Mouse (Mus musculus): ENCODE measurements around the gene Kntc1.

Kntc1 gene

DNA sequence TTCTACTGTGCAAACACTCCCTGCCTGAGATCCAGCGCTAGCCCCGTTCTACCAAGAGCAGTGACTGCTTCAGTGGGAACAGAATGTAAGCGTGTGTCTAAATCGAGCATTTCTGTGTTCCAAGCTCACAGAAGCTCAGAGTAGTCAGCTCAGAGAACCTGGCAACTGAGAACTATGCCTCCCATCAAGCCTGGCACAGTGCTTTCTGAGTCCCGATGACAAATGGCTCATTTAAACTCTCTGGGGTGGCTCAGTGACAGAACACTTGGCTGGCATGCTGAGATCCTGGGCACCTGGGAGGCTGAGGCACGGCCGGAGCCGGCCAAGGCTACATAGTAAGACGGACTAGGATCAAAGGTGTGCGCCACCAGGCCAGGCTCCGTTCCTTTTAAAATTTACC is 56.8 kb downstream of the Kntc1 start:
- DNase-seq (ENCODE audit: extremely low read depth, insufficient read length, low spot score): no peak

DNA sequence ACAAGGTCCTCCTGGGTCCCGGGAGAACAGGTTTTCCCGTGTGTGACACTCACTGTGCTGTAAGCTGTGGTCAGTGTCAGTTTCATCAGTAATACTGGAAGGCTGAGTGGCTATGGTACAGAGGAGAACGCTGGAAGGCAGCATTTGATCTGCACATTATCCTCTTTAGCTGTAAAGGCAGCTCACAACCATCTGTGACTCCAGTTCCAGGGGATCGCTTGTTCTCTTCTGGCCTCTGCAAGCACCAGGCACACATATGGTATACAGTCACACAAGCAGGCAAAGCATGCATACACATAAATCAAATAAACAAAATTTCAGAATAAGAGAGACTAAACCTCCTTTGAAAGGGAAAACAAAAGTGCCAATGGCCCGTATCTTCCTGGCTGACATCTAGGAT is 59.0 kb downstream of the Kntc1 start:
- no peak for DNase-seq (ENCODE audit: extremely low read depth, insufficient read length, low spot score)

DNA sequence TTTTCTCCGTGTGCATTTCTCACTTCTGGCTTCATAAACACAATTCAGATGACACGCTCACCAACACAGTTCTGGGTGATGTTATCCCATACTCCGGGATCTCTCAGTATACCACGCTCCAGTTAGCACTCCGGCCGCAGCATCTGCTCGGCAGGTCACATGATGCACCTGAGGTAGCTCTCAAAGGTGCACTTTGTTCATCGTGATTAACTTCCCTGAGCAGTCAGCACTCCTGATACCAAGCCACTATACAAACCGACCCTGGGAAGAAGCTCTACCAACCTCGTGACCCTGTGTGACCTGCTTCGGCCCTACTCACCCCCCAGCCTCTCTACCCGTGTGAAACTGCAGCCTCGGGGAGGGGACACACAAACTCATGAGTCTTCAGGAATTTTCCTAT is 59.6 kb downstream of the Kntc1 start:
- no peak for DNase-seq (ENCODE audit: extremely low read depth, insufficient read length, low spot score)

DNA sequence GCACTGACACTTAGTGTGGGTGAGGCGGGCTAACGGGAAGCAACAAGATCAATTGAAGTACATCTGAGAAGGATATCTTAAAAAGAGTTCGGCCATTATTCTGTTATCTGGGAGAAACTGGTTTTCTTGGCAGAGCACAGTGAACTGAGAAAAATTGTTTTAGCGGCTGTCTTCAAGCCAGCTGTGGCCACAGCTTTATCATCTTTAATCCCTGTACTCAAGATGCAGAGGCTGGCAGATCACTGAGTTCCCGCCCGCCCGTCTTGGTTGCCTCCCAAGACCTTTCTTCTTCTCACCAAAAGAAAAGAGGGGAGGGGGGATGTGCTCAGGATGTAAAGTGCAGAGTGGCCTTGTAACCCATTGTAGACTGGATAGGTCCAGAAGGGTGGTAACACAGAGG is 67.4 kb downstream of the Kntc1 start:
- DNase-seq (ENCODE audit: extremely low read depth, insufficient read length, low spot score): no peak

DNA sequence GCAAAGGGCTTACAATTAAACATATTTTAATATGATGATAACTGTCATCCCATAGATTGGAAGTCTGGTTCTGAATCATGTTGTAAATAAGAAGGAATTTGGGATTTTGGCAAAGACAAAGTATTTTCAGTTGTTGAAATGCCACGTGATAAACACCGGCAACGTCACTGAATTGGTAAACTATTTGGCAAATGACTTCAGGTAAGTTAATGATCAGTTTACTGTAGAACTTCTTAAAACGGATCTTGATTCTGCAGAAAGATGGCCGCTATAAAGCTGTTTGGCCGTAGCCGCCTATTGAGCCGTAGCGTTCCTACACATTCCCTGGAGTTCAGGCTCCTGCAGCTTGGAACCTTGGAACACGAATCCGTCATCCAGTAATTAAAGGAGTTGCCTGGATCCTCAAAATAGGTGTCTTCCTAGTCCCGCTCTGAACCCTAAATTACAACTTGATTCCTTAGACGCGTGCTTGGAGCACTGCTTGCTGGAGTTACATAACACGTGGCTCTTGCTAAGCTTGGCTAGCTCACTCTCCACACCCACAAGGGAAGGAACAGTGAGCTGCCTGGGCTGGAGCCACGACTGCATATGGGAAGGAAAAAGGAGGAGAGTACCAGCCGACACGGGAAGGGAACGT is 69.5 kb downstream of the Kntc1 start:
- no peak for DNase-seq (ENCODE audit: extremely low read depth, insufficient read length, low spot score)

DNA sequence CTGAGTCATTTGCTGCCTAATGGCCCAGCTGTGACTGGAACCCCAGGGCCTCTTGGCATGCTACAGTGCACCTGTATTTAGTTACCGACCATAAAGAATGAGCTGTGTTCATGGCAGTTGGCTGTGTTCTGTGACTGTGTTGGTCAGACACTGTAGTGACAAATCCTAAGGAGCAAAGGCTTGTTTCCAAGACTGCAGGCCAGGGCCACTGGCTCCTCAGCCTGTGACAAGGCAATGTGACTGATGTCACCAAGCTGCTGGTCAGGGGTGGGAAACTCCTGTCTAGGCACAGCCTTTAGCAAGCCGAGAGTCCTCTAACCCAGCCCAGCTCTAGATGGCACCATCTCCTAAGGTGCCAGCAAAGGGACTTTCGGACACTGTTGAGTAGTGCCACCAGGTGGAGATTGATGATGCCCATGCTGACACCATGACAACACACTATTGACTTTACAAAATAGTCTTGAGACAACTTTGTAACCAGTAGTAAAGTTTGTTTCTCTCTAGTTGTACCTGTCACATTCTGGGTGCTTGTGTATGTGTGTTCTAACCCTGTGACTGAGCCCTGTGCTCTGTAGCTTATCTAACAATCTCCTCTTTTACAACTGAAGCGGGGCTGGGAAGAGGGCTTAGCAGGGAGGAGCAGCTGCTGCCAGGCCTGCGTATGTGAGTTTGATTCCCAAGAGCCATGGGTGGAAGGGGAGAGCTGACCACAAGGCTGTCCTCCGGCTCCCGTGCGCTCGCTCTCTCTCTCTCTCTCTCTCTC is 71.2 kb downstream of the Kntc1 start:
- no peak for DNase-seq (ENCODE audit: extremely low read depth, insufficient read length, low spot score)

DNA sequence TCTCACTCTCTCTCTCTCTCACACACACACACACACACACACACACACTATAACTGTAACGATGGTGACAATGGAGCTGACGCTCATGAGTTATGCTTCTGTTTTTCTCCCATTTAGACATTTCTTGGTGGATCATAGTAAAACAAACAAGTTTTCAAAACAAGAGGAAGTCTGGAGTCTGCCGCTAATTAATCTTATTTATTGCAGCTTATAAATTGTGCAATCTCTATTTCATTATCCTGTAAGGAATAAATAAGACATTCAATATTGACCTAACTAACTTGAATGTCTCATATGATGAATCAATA is 71.7 kb downstream of the Kntc1 start:
- no peak for DNase-seq (ENCODE audit: extremely low read depth, insufficient read length, low spot score)

DNA sequence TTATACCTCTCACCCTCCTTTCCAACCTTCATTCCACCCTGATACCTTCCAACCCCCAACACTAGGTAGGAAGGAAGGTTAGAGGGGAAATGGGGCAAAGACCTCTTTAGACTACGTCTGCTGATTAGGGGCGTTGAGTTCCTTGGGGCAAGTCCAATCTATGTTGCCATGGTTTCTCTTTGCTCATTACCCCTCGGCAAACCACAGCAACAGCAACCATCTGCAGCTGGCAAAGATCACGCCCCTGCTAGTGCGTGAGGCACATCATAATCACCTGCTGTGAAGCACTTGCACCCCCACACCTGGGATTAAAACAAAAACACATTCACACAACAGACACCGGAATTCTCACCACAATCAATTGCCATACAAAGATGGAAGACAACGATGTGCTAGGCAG is 73.2 kb downstream of the Kntc1 start:
- DNase-seq (ENCODE audit: extremely low read depth, insufficient read length, low spot score): no peak

DNA sequence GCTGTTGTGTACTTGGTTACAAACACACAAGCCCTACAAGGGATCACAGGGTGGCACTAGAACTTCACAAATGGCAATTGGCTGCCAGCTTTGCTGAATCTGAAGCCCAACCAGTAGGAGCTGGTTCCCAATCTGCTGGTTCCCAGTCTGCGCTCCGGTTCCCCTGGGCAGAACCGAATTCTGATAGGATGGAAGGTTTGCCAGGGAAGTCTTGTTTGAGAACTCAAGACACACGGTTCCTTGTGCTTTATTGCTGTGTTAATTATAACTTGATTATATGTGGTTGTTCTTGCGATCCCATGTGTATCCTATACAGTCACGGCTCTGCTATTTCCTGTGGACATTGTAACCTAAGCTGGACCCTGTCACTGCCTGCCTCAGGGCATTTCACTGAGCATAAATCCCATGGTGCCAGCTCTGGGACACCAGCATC is 78.2 kb downstream of the Kntc1 start:
- peak; percentile 59 for DNase-seq (ENCODE audit: extremely low read depth, insufficient read length, low spot score)

DNA sequence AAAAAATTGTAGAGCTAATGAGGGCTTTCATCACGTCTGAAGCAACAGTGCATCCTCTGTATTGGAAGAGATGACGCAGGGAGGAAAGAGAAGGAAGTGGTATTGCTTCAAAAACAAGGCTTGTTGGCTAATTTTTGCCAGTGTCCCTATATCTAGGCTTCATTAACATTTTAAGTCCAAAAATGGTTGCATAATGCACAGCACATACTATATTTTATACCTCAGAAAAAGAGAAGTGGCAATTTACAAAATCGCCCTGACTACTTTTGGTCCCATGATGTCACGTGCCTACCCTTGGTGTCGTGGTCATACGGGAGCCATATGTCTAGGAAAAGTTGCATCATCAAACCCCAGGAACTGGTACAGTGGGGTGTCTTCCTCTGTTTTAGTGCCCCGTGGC is 82.8 kb downstream of the Kntc1 start:
- DNase-seq (ENCODE audit: extremely low read depth, insufficient read length, low spot score): no peak

DNA sequence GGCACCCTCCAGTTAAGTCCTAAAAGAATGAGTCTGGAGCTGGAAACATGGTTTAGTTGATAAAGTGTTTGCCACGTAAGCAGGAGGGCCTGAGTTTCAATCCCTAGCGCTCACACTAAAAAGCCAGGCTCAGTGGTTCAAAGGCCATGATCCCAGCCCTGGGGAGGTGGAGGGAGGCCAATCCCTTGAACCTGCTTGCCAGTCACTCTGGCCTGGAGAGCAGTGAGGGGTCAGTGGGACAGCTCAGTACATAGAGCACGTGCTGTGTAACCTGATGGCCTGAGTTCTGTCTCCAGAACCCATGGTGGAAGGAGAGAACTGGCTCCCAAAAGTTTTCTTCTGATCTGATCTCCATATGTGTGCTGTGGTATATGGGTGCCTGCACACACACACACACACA is 85.3 kb downstream of the Kntc1 start:
- DNase-seq (ENCODE audit: extremely low read depth, insufficient read length, low spot score): no peak

DNA sequence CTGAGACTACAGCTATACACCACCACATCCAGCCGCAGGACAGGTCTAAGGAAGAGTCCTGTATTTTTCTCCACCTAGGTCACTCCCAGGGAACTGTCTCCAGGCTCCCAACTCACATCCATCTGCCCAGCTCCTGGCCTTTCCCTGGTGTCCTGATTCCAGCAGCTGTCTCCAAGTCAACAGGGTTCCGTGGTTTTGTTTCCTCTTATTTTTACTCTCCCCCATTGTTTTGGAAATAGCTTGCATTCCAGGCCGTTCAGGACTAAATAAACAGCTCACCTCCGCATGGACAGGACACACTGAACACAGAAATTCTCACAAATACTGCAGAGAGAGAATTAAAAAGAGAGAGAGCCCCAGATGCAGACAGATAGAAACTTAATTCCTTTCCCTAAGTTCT is 87.9 kb downstream of the Kntc1 start:
- no peak for DNase-seq (ENCODE audit: extremely low read depth, insufficient read length, low spot score)

DNA sequence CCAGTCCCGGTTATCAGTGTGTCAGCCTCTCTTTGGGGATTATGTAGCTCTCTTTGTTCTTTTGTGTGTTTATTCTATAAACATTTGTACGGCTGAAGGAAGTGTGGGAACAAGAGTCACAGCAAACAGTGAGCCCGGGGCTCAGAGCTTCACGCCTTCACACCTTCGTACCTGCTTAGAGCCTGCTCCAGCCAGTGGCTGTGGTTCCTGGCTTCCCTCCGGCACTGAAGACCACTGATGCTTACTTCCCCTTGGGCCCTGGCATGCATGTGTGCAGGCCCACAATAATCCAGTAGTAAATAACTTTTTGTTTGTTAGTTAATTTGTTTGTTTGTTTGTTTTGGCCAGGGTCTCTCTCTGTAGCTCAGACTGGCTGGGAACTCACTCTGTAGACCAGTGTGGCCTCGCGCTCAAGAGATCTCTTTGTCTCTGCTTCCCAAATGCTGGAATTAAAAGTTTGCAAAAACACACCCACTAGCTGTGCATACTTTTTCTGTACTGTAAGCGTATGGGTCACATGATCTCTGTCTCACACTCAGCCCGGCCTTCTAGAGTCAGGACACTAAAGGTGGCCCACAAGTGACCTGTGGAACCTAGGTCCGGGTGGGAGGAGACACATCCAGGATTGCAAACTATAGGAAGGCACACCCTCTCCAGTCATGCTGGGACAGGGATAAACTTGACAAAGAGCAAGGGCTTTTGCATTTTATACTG is 92.9 kb downstream of the Kntc1 start:
- no peak for DNase-seq (ENCODE audit: extremely low read depth, insufficient read length, low spot score)

DNA sequence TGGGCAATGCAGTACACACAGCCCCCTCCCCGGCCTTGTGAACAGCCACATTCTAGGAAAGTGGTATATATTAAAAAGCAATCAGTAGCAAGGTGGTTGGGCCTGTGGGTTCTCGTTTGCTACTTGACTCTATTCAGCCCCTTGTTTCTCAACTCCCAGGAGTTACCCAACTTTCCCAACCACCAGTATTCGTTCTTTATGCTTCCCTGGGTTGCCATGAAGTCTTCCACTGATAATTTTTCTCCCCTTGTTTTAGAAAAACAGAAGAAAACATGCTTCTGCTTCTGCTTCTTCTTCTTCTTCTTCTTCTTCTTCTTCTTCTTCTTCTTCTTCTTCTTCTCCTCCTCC is 93.4 kb downstream of the Kntc1 start:
- DNase-seq (ENCODE audit: extremely low read depth, insufficient read length, low spot score): no peak

DNA sequence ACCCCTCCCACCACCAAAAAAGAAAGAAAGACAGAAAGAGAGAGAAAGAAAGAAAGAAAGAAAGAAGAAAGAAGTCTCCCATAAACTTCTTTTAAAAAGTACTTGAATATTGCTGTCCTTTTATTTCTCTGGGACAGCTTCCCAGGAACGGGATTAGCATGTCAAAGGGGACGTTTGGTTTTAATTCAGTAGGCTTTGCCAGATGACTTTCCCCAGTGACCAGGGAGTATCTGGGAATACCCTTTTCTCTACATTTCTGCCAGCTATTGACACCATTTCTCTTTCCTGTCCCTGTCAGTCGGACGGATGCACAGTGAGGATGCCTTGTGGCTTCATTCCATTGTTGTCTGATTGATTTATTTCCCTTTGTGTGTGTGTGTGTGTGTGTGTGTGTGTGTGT is 94.3 kb downstream of the Kntc1 start:
- no peak for DNase-seq (ENCODE audit: extremely low read depth, insufficient read length, low spot score)

DNA sequence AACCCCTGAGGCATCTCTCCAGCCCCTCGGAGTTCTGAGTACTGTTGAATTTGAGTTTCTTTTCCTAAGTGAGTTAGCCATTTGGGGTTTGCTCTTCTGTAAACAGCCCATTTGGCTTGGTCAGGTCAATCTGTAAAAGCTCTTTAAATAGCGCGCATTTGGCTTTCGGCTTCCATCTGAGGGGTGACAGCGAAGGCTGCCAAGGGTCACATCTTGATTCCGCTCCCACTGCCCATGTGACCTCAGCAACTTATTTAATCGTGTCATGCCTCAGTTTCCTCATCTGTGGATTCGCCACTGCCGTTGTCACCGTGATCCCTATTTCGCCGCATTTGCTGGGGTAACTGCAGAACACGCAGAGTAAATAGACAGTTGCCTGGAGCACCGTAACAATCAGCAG is 94.8 kb downstream of the Kntc1 start:
- DNase-seq (ENCODE audit: extremely low read depth, insufficient read length, low spot score): no peak

DNA sequence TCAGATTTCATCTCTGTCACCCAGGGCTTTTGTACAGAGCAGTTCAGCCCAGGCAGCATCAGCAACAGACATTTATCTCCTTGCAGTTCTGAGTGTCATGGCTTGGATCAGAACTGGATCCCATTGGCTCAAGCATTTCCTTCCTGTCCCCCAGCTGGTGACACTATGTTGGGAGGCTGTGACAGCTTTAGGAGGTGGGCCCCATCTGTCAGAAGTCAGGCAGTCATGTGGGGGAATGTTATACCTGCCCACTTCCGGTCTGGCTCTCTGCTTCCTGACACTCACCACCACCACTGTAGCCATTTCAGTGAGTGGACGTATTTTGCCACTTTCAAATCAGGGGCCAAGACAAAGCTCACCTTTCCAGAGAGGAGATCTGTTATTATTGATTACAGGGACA is 101.9 kb downstream of the Kntc1 start:
- DNase-seq (ENCODE audit: extremely low read depth, insufficient read length, low spot score): no peak

DNA sequence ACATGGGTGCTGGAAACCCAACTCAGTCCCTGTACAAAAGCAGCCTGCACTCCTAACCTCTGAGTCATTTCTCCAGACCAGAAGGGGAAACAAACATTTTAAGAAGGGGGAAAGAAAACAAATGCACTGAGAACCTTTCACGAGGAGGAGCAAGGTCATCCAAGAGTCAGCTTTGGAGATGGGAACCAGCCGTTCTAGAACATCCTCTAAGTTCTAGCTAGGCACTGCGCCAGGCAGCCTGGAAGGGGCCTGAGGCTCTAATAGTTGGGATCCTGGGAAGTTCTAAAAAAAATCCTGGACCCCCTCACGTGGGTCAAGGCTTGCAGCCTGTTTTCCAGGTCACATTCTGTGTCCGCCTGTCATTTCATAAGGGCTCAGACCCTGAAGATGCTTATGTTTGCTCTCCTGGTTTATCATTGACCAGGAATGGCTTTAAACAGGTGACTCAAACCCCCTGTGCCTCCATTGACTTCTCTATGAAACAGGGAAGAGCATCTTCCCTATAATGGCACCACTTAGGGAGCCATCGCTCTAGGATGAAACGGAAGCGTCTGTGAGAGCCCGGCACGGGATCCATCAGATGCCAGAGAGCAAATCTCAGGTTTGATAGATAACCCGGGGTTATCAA is 104.5 kb downstream of the Kntc1 start:
- DNase-seq (ENCODE audit: extremely low read depth, insufficient read length, low spot score): no peak

DNA sequence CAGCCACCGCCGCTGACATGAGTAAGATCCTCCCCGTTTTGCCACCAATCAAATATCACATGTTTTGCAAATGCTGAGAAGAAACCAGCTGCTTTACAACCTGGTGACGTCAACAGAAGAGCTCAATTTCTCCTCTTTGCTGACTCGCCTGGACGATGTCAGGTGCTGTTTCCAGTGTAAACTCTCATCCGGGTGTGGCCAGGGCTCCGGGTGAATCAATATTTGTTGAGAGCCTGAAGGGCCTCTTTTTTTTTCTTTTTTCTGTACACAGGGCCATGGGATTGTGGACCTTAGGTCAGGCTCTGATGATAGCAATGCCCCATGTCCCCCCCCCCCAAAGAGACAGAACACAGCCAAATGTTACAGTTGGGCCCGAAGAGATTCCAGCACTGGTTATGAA is 105.0 kb downstream of the Kntc1 start:
- DNase-seq (ENCODE audit: extremely low read depth, insufficient read length, low spot score): no peak

DNA sequence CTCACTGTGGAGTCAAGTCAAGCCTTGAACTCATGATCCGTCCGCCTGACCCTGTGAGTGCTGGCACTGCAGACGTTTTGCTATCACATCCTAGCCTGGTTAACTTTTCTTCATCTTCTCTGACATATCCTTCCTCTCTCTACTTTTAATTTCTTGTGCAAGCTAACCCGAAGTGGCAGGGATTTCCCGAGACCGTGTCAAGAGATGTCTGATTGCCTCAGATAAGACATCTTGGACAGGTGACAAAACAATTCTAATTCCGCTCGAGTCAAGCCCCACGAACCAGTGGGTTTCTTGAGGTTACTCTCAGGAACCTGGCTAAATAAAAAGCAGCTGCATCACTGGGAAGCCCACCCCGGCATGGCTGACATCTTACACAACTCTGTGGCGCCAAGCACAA is 109.3 kb downstream of the Kntc1 start:
- DNase-seq (ENCODE audit: extremely low read depth, insufficient read length, low spot score): no peak

DNA sequence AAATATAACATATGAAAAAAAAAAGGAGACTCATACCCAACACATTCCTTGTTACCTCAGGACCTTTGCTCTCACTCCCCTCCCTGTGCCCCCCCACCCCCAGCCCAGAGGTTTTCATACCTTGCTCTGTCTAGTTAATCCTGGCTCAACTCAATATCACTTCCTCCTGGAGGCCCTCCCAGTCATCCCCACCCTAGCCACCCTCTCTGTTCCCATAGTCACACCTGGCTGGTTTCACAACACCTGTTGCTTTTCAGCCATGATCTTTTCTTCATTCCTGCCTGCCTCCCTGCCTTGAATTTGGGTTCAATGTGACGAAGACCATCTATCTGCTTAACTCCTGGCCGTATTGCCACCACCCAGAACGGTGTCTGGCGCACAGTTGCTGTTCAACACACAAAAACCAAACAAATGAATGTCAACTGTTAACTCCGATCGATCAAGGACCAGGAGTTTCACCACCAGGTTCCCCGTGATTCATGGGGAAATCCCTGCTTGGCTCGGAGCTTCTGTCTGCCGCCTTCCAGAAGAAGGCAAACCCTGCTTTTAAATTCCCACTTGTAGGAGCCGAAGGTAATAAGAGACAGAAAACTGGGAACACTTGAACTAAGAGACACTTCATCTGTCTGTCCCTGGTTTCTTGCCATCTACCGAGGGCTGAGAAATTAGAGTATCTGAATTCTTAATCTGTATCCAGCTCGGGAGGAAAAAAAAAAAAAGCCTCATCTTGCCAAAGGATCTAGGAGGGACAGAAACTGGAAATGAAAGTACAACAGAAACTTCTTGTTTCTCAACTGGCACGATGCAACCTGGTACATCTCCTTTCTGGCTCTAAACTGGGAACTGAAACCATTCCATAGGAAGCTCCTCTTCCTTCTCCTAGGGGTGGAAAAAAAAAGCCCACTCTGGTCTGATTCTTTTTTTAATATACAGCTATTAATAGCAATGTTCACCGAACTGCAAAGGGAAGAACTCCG is 113.1 kb downstream of the Kntc1 start:
- no peak for DNase-seq (ENCODE audit: extremely low read depth, insufficient read length, low spot score)
